Mouse (Mus musculus): ENCODE results near the gene Tnks1bp1.

The Tnks1bp1 gene

GRCm38 (mm10) chr2:85047596-85048167 lies at the start of gene Tnks1bp1:
TSS of gene Tnks1bp1 (plus strand) at chr2:85048022.
- peak; percentile 86 for DNase-seq (ENCODE audit: low read depth, low spot score)

GRCm38 (mm10) chr2:84999486-85000181 lies 48.2 kb upstream of the Tnks1bp1 start:
- DNase-seq (ENCODE audit: low read depth, low spot score): no peak

GRCm38 (mm10) chr2:85001497-85001896 lies 46.3 kb upstream of the Tnks1bp1 start:
- no peak for DNase-seq (ENCODE audit: low read depth, low spot score)

GRCm38 (mm10) chr2:85002575-85002974 lies 45.2 kb upstream of the Tnks1bp1 start:
- DNase-seq (ENCODE audit: low read depth, low spot score): no peak

- no peak for DNase-seq (ENCODE audit: low read depth, low spot score)
Observed at GRCm38 (mm10) chr2:85004341-85004740, 43.5 kb upstream of the Tnks1bp1 start.

GRCm38 (mm10) chr2:85006600-85006999 lies 41.2 kb upstream of the Tnks1bp1 start:
- no peak for DNase-seq (ENCODE audit: low read depth, low spot score)

- DNase-seq (ENCODE audit: low read depth, low spot score): no peak
Observed at GRCm38 (mm10) chr2:85007729-85008128, 40.1 kb upstream of the Tnks1bp1 start.

GRCm38 (mm10) chr2:85009212-85009611 lies 38.6 kb upstream of the Tnks1bp1 start:
- DNase-seq (ENCODE audit: low read depth, low spot score): no peak

GRCm38 (mm10) chr2:85011906-85012604 lies 35.8 kb upstream of the Tnks1bp1 start:
- DNase-seq (ENCODE audit: low read depth, low spot score): no peak

GRCm38 (mm10) chr2:85012679-85013078 lies 35.1 kb upstream of the Tnks1bp1 start:
- DNase-seq (ENCODE audit: low read depth, low spot score): no peak

- DNase-seq (ENCODE audit: low read depth, low spot score): no peak
Observed at GRCm38 (mm10) chr2:85013826-85014587, 33.8 kb upstream of the Tnks1bp1 start.

GRCm38 (mm10) chr2:85014588-85014982 lies 33.2 kb upstream of the Tnks1bp1 start:
- no peak for DNase-seq (ENCODE audit: low read depth, low spot score)

GRCm38 (mm10) chr2:85022043-85022442 lies 25.8 kb upstream of the Tnks1bp1 start:
- no peak for DNase-seq (ENCODE audit: low read depth, low spot score)

- no peak for DNase-seq (ENCODE audit: low read depth, low spot score)
Observed at GRCm38 (mm10) chr2:85026178-85026577, 21.6 kb upstream of the Tnks1bp1 start.

- DNase-seq (ENCODE audit: low read depth, low spot score): no peak
Observed at GRCm38 (mm10) chr2:85027281-85027680, 20.5 kb upstream of the Tnks1bp1 start.

GRCm38 (mm10) chr2:85029897-85030296 lies 17.9 kb upstream of the Tnks1bp1 start:
- no peak for DNase-seq (ENCODE audit: low read depth, low spot score)

GRCm38 (mm10) chr2:85030989-85031388 lies 16.8 kb upstream of the Tnks1bp1 start:
- no peak for DNase-seq (ENCODE audit: low read depth, low spot score)

- no peak for DNase-seq (ENCODE audit: low read depth, low spot score)
Observed at GRCm38 (mm10) chr2:85033121-85033520, 14.7 kb upstream of the Tnks1bp1 start.

- DNase-seq (ENCODE audit: low read depth, low spot score): no peak
Observed at GRCm38 (mm10) chr2:85034169-85034568, 13.7 kb upstream of the Tnks1bp1 start.

- no peak for DNase-seq (ENCODE audit: low read depth, low spot score)
Observed at GRCm38 (mm10) chr2:85036507-85037046, 11.2 kb upstream of the Tnks1bp1 start.
